Mouse (Mus musculus) liver, embryonic 13.5 days (tissue): Measurements from ENCODE around the gene Zfp961. TPM values are rescaled to one million over a fixed set of nuclear protein-coding genes. Genes with fewer than 3 reads are reported as not detected.
"Not testable (repeated sequence)": the region's sequence is repeated elsewhere in the genome, so short reads cannot be mapped to it uniquely, and the experiment has no call there.

Source experiments
- ATAC-seq: fragments of 200-750 bp; cut with Nextera tagmentation; 2 replicates; pipeline ENCODE4 v1.8.0; 2017; ENCODE audit warnings: low read depth, mild to moderate bottlenecking, moderate number of reproducible peaks, moderate library complexity
- DNase-seq: peaks from one replicate; pipeline ENCODE4 v3.0.0; 2022
- H3K27ac ChIP-seq: fragments of 300-500 bp; sonication (generic); 2 replicates; pipeline ENCODE4 v1.5.1; 2015; ENCODE audit warnings: moderate library complexity, mild to moderate bottlenecking, inconsistent platforms
- H3K27me3 ChIP-seq: fragments of 300-500 bp; sonication (generic); 2 replicates; pipeline ENCODE4 v1.6.1; 2015; ENCODE audit warnings: mild to moderate bottlenecking, inconsistent platforms
- H3K36me3 ChIP-seq: fragments of 300-500 bp; sonication (generic); 2 replicates; pipeline ENCODE4 v1.6.1; 2015; ENCODE audit warnings: mild to moderate bottlenecking, inconsistent platforms
- H3K4me1 ChIP-seq: fragments of 300-500 bp; sonication (generic); replicated peaks from 2 replicates; pipeline ENCODE4 v1.6.1; 2015; ENCODE audit warnings: inconsistent platforms
- H3K4me2 ChIP-seq: fragments of 300-500 bp; sonication (generic); 2 replicates; pipeline ENCODE4 v1.6.1; 2015; ENCODE audit warnings: inconsistent platforms, mild to moderate bottlenecking, moderate library complexity
- H3K4me3 ChIP-seq: fragments of 300-500 bp; sonication (generic); replicated peaks from 2 replicates; pipeline ENCODE4 v1.5.1; 2015; ENCODE audit warnings: mild to moderate bottlenecking, inconsistent platforms
- H3K9ac ChIP-seq: fragments of 300-500 bp; sonication (generic); 2 replicates; pipeline ENCODE4 v1.6.1; 2015; ENCODE audit warnings: mild to moderate bottlenecking, inconsistent platforms
- H3K9me3 ChIP-seq: fragments of 300-500 bp; sonication (generic); replicated peaks from 2 replicates; pipeline ENCODE4 v1.6.1; 2016; ENCODE audit warnings: inconsistent platforms
- WGBS: fragments of 180-500 bp; shearing (Covaris S2); methylation state at CpG from one replicate; pipeline ENCODE4 v1.1.7; 2015; ENCODE audit not compliant: insufficient replicate concordance; 5-methylcytosine and 5-hydroxymethylcytosine counted together
- polyA plus RNA-seq: library from polyadenylated mRNA; unstranded; fragments of >200 nt; fragmentation: Nextera tagmentation; extraction: Ambion mirVana; gene quantifications from 2 replicates; pipeline ENCODE4 v1.2.1, GENCODE M21; 2015

Zfp961 gene
- polyA plus RNA-seq, 1 experiment from 2014 or later: 9.0 TPM

DNA sequence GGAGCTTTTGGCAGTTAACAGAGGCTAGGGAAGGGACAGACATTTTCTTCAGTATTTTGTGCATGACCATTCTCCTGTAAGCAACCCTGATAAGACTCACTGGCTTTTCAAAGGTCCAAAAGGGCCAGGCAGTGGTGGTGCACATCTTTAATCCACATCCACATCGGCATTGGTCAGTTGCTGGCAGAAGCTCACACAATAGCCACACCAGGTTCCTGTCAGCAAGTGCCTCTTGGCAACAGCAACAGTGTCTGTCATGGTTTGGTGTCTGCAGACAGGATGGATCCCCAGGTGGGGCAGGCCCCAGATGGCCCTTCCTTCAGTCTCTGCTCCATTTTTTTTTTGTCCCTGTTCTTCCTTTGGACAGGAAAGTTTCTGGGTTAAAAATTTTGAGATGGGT lies 68.2 kb downstream of the Zfp961 start:
- 62% methylated on average over 1 of the region's 1 CpGs for WGBS
- not testable (repeated sequence) for H3K9ac ChIP-seq, H3K36me3 ChIP-seq, H3K27ac ChIP-seq, H3K9me3 ChIP-seq, H3K27me3 ChIP-seq, H3K4me1 ChIP-seq, H3K4me2 ChIP-seq, DNase-seq, ATAC-seq, H3K4me3 ChIP-seq

DNA sequence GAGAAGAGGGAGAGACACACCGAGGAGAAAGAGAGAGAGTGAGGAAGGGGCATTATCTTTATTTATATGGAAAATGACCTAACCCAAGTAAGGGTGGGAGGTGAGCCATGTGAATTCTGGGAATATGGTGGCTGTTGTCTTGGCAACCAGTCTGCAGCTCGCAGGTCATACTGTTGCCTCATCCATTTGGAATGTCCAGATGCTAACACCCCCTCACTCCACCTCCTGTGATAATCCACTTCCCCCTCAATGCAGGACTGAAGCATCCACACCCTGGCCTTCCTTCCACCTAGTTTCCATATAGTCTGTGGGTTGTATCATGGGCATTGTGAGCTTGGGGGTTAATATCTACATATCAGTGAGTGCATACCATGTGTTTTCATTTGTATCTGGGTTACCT lies 69.0 kb downstream of the Zfp961 start:
- Histone ChIP-seq H3K4me2 (no peak overlapping the region), H3K4me3 (no peak overlapping the region), H3K9me3 (no peaks in the 10 kb centered on the region), H3K27me3 (no peaks in the 10 kb centered on the region), H3K4me1 (no peaks in the 10 kb centered on the region), H3K9ac (no peak overlapping the region), H3K36me3 (no peaks in the 10 kb centered on the region), H3K27ac (no peak overlapping the region)
- no peak for ATAC-seq
- WGBS: 43% methylated on average over 2 of the region's 2 CpGs
- no peak for DNase-seq

DNA sequence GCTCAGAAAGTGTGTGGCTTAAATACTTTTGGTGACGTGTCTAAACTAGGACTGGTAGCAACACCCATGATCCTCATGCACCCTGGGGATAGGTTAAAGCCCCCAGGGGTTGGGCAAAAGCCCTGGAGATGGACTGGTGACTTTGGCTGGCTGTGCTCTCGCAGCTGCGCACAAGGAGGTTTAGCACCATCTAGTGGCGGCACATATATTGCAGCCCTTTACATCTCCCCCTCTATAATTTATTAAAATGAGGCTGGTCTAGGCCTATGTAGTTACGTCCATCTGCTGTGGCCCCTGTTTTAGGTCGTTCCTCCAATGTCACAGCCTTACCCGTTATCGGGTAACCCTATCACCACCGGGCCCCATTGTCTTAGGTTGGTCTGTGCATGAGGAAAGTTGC lies 74.0 kb downstream of the Zfp961 start:
- H3K27me3 ChIP-seq, H3K4me3 ChIP-seq, H3K9me3 ChIP-seq, H3K9ac ChIP-seq, H3K27ac ChIP-seq, H3K4me1 ChIP-seq, DNase-seq, H3K36me3 ChIP-seq, H3K4me2 ChIP-seq, ATAC-seq: not testable (repeated sequence)
- 6% methylated on average over 5 of the region's 9 CpGs for WGBS

DNA sequence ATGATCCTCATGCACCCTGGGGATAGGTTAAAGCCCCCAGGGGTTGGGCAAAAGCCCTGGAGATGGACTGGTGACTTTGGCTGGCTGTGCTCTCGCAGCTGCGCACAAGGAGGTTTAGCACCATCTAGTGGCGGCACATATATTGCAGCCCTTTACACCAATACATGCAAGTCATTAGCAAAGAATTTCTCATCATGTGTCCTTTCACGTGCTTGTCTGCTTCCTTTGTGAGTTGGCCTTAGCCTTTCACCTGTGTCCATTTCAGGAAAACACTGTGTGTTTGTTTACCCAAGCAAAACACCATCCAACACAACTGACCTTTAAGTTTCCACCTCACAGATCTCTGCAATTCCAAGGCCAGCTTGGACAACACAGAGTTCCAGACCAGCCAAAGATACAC lies 82.1 kb downstream of the Zfp961 start:
- not testable (repeated sequence) for H3K4me2 ChIP-seq, H3K36me3 ChIP-seq, H3K27me3 ChIP-seq, DNase-seq, H3K4me1 ChIP-seq, ATAC-seq, H3K27ac ChIP-seq, H3K9ac ChIP-seq, H3K9me3 ChIP-seq, H3K4me3 ChIP-seq
- WGBS: 19% methylated on average over 4 of the region's 4 CpGs

DNA sequence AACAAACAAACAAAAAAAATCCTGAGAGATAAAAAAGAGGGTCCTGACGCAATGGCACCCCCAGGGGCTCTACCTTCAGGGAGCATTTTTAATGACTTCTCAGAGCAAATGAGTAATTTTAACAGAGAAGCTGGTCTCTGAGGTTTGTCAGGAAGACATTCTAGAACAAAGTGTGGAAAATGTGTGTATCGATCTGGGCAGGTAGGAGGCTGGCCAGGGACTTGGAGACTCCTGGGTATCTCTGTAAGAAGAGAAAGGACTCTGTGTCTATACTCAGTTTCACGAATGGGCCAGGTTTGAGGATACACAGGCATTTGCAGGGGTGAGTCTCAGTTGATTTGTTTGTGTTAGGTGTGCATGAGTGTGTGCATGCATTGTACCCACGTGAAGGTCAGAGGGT lies 90.1 kb downstream of the Zfp961 start, which contains the start of gene Olfr372:
TSS of gene Olfr372 (plus strand) at position 301 of the 400 bp plus-strand sequence.
- not testable (repeated sequence) for H3K9ac ChIP-seq, H3K9me3 ChIP-seq, H3K36me3 ChIP-seq, ATAC-seq, H3K4me2 ChIP-seq, DNase-seq, H3K27me3 ChIP-seq, H3K4me3 ChIP-seq, H3K27ac ChIP-seq, H3K4me1 ChIP-seq
- WGBS: 59% methylated on average over 4 of the region's 4 CpGs

DNA sequence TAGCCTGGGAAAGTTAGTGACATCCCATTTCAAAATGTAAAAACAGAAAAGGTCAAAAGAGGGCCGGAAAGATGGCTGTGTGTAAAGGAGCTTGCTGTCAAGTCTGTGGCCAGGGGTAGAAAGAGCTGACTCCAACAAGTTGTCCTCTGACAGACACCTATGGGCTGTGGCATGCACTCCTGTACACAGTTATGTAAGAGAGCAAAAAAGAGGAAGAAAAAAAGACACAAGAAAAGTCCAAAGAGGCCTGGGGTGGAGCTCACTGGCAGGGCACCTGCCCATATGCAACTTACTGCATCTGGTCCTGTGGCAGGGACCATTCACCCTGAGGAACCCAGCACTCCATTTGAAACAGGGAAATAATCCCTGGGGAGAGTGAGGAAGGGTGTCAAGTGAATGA lies 91.7 kb downstream of the Zfp961 start:
- ATAC-seq: no peak
- H3K4me2 ChIP-seq: no peak overlapping the region
- no peaks in the 10 kb centered on the region for H3K36me3 ChIP-seq
- WGBS: 40% methylated on average over 1 of the region's 1 CpGs
- no peak overlapping the region for H3K9ac ChIP-seq
- DNase-seq: no peak
- no peaks in the 10 kb centered on the region for H3K9me3 ChIP-seq
- no peaks in the 10 kb centered on the region for H3K27me3 ChIP-seq
- no peak overlapping the region for H3K4me3 ChIP-seq
- no peaks in the 10 kb centered on the region for H3K4me1 ChIP-seq
- no peak overlapping the region for H3K27ac ChIP-seq

Other genes starting within 250 kb of the Zfp961 start
- gene B3gnt3, start 249.2 kb upstream of the Zfp961 start, polyA plus RNA-seq: 3.5 and 3.7 TPM in 2 replicates
- 16.6 and 16.9 TPM in 2 replicates for gene Fcho1, start 225.3 kb upstream of the Zfp961 start, polyA plus RNA-seq
- gene Zfp709, start 69.0 kb upstream of the Zfp961 start, polyA plus RNA-seq: 1.6 and 2.1 TPM in 2 replicates
- gene Zfp882, start 42.4 kb upstream of the Zfp961 start, polyA plus RNA-seq: 0.81 and 0.82 TPM in 2 replicates
- 8.8 and 10.3 TPM in 2 replicates for gene Zfp617, start 42.4 kb upstream of the Zfp961 start, polyA plus RNA-seq
- 1.6 and 1.9 TPM in 2 replicates for gene Cyp4f18, start 58.6 kb downstream of the Zfp961 start, polyA plus RNA-seq
- gene Olfr372, start 90.2 kb downstream of the Zfp961 start, polyA plus RNA-seq: not detected in 2 replicates
- gene Olfr373, start 132.1 kb downstream of the Zfp961 start, polyA plus RNA-seq: 0.03 TPM in 2 replicates
- not detected in 2 replicates for gene Olfr374, start 156.0 kb downstream of the Zfp961 start, polyA plus RNA-seq
- gene Tpm4, start 183.9 kb downstream of the Zfp961 start, polyA plus RNA-seq: 110 and 131 TPM in 2 replicates
- 75.4 and 97.2 TPM in 2 replicates for gene Rab8a, start 210.2 kb downstream of the Zfp961 start, polyA plus RNA-seq
- gene Hsh2d, start 238.6 kb downstream of the Zfp961 start, polyA plus RNA-seq: 0.16 and 0.29 TPM in 2 replicates